Mouse (Mus musculus) small intestine, adult 2 months (tissue): ENCODE data around the gene Cxcl3.

Experiments used
- CTCF ChIP-seq: fragments of 200-500 bp; IDR thresholded peaks from 2 replicates; pipeline ENCODE4 v1.5.1; 2012; ENCODE audit warnings: low read depth, mild to moderate bottlenecking, control low read depth, inconsistent platforms, low read length, moderate library complexity, mixed read lengths; ENCODE audit not compliant: insufficient replicate concordance, insufficient read length; ENCODE audit errors: extremely low read depth
- POLR2A ChIP-seq: fragments of 200-500 bp; IDR thresholded peaks from 2 replicates; pipeline ENCODE4 v1.6.1; 2012; ENCODE audit warnings: low read depth, mild to moderate bottlenecking, control low read depth, inconsistent platforms, low read length, moderate library complexity

DNA sequence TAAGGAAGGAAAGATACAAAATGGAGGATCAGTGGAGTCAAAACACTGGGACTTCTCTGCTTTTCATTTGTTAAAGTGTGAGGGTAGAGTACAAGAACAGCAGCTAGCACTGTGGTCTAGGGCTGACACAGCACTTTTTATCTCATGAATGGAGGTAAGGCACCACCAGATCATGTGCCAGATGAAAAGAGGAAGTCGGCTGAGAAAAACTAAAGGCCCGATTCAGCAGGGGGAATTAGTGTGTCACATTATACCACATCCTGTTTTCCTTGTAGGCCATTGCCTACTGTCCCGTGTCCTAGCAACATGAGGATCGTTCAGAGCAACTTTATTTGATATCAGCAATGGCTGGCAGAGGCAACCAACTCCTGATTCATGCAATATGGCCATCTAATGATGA, 43.9 kb upstream of the Cxcl3 start:
- TF ChIP-seq CTCF (no peak), POLR2A (no peak)
